Mouse (Mus musculus): Measurements from ENCODE around the gene Dennd4b. TPM values are rescaled to one million over a fixed set of nuclear protein-coding genes. Genes with fewer than 3 reads are reported as not detected.
A peak's percentile ranks its signal among the peaks of the same experiment; 100 is the strongest.
"Not testable (repeated sequence)": the region's sequence is repeated elsewhere in the genome, so short reads cannot be mapped to it uniquely, and the experiment has no call there.

The Dennd4b gene
- total RNA-seq, 4 experiments from 2014 or later = 38.0 to 39.3 (median 38.7) TPM

- not testable (repeated sequence) for DNase-seq (ENCODE audit: low spot score)
These were observed 11.8 kb upstream of the Dennd4b start for GRCm38 (mm10) chr3:90253174-90253573.

GRCm38 (mm10) chr3:90253653-90254418 lies 11.1 kb upstream of the Dennd4b start, which contains the start of gene Crtc2:
Gene Crtc2, plus strand, starts transcription at chr3:90254163.
- peak; percentile 98 for DNase-seq (ENCODE audit: low spot score)

- DNase-seq (ENCODE audit: low spot score) = no peak
These were observed 10.4 kb upstream of the Dennd4b start for GRCm38 (mm10) chr3:90254419-90255193.

GRCm38 (mm10) chr3:90255194-90255565 lies 9.8 kb upstream of the Dennd4b start:
- DNase-seq (ENCODE audit: low spot score) = no peak

- no peak for DNase-seq (ENCODE audit: low spot score)
These were observed 9.1 kb upstream of the Dennd4b start for GRCm38 (mm10) chr3:90255784-90256353.

- DNase-seq (ENCODE audit: low spot score) = no peak
These were observed 8.1 kb upstream of the Dennd4b start for GRCm38 (mm10) chr3:90256731-90257530.

- DNase-seq (ENCODE audit: low spot score) = no peak
These were observed 6.5 kb upstream of the Dennd4b start for GRCm38 (mm10) chr3:90258521-90258920.

GRCm38 (mm10) chr3:90263121-90263771 lies 1.7 kb upstream of the Dennd4b start:
- no peak for DNase-seq (ENCODE audit: low spot score)

GRCm38 (mm10) chr3:90264687-90265033 lies 325 bp upstream of the Dennd4b start:
- no peak for DNase-seq (ENCODE audit: low spot score)

- DNase-seq (ENCODE audit: low spot score) = peak; percentile 36
These were observed 1.2 kb downstream of the Dennd4b start for GRCm38 (mm10) chr3:90265932-90266741.

- DNase-seq (ENCODE audit: low spot score) = no peak
These were observed 2.2 kb downstream of the Dennd4b start for GRCm38 (mm10) chr3:90266901-90267775.

GRCm38 (mm10) chr3:90268190-90268589 lies 3.2 kb downstream of the Dennd4b start:
- no peak for DNase-seq (ENCODE audit: low spot score)

GRCm38 (mm10) chr3:90268971-90269370 lies 4.0 kb downstream of the Dennd4b start:
- no peak for DNase-seq (ENCODE audit: low spot score)

- no peak for DNase-seq (ENCODE audit: low spot score)
These were observed 5.8 kb downstream of the Dennd4b start for GRCm38 (mm10) chr3:90270784-90271183.

- DNase-seq (ENCODE audit: low spot score) = no peak
These were observed 7.2 kb downstream of the Dennd4b start for GRCm38 (mm10) chr3:90272170-90272569.

GRCm38 (mm10) chr3:90273855-90274254 lies 8.9 kb downstream of the Dennd4b start:
- DNase-seq (ENCODE audit: low spot score) = no peak

- no peak for DNase-seq (ENCODE audit: low spot score)
These were observed 10.3 kb downstream of the Dennd4b start for GRCm38 (mm10) chr3:90275286-90275685.

GRCm38 (mm10) chr3:90276858-90277257 lies 11.9 kb downstream of the Dennd4b start:
- DNase-seq (ENCODE audit: low spot score) = no peak

GRCm38 (mm10) chr3:90277793-90278192 lies 12.8 kb downstream of the Dennd4b start:
- no peak for DNase-seq (ENCODE audit: low spot score)
